Mouse (Mus musculus) MN1 (cell line): Measurements from ENCODE around the gene Olfr914.

ENCODE experiments used
- DNase-seq: peaks from one replicate; pipeline ENCODE4 v3.0.0-alpha.2; 2016; ENCODE audit warnings: low spot score

The Olfr914 gene

GRCm38 (mm10) chr9:38604802-38605201 is at the start of gene Olfr914:
TSS of gene Olfr914 (plus strand) at chr9:38605102.
- no peak for DNase-seq

DNA sequence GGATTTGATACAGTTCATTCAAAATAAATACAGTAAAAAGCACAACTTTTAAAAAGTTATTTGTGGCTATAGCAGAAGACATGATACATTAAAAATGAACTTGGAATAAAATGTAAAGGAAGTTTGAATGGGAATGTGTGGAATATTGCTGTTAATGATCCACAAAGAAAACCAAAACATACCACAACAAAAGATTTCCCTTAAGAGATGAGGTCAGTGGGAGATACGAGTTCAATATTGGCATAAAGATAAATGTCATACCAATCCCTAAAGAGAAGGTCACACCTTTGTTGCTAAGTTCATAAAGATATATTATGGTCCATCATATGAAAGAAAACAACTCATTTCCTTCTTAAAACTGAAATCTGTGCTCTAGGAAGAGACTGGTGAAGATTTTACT is 25.0 kb upstream of the Olfr914 start, which contains the start of gene Olfr912:
TSS of gene Olfr912 (plus strand) at position 301 of the 400 bp plus-strand sequence.
- no peak for DNase-seq

GRCm38 (mm10) chr9:38591056-38591455 is 13.8 kb upstream of the Olfr914 start:
- no peak for DNase-seq

- no peak for DNase-seq
Observed at GRCm38 (mm10) chr9:38592459-38592858, 12.4 kb upstream of the Olfr914 start, which contains the start of gene Olfr913. TSS of gene Olfr913 (plus strand) at chr9:38592759.

- DNase-seq, result no peak
Observed at GRCm38 (mm10) chr9:38632406-38632805, 27.5 kb downstream of the Olfr914 start.

GRCm38 (mm10) chr9:38659775-38660174 is 54.9 kb downstream of the Olfr914 start, which contains the start of gene Olfr916:
TSS of gene Olfr916 (minus strand) at chr9:38659875.
- DNase-seq, result no peak
